Mouse (Mus musculus) heart, postnatal 0 days (tissue): ENCODE results near the gene Nrg4. TPM values are rescaled to one million over a fixed set of nuclear protein-coding genes. Genes with fewer than 3 reads are reported as not detected.

Experiments used
- ATAC-seq: fragments of 200-750 bp; cut with Nextera tagmentation; 2 replicates; pipeline ENCODE4 v1.8.0; 2017; ENCODE audit warnings: low read depth, moderate number of reproducible peaks, moderate library complexity; ENCODE audit not compliant: insufficient read depth
- DNase-seq: peaks from one replicate; pipeline ENCODE4 v3.0.0-alpha.2; 2016; ENCODE audit warnings: low spot score
- H3K27ac ChIP-seq: fragments of 300-500 bp; sonication (generic); 2 replicates; pipeline ENCODE4 v1.5.1; 2014; ENCODE audit warnings: low read depth, mild to moderate bottlenecking
- H3K27me3 ChIP-seq: fragments of 300-500 bp; sonication (generic); 2 replicates; pipeline ENCODE4 v1.6.1; 2014; ENCODE audit warnings: low read length, mixed read lengths; ENCODE audit not compliant: control insufficient read depth, insufficient read depth
- H3K36me3 ChIP-seq: fragments of 300-500 bp; sonication (generic); replicated peaks from 2 replicates; pipeline ENCODE4 v1.6.1; 2014; ENCODE audit warnings: low read length, mixed read lengths; ENCODE audit not compliant: control insufficient read depth, insufficient read depth
- H3K4me1 ChIP-seq: fragments of 300-500 bp; sonication (generic); 2 replicates; pipeline ENCODE4 v1.6.1; 2014; ENCODE audit warnings: antibody characterized with exemption; ENCODE audit not compliant: control insufficient read depth, insufficient read depth
- H3K4me2 ChIP-seq: fragments of 300-500 bp; sonication (generic); 2 replicates; pipeline ENCODE4 v1.6.1; 2014; ENCODE audit warnings: low read depth, mild to moderate bottlenecking, low read length, moderate library complexity
- H3K4me3 ChIP-seq: fragments of 300-500 bp; sonication (generic); 2 replicates; pipeline ENCODE4 v1.5.1; 2014; ENCODE audit warnings: low read depth, low read length
- H3K9ac ChIP-seq: fragments of 300-500 bp; sonication (generic); replicated peaks from 2 replicates; pipeline ENCODE4 v1.6.1; 2014; ENCODE audit warnings: low read depth, low read length, mixed read lengths
- H3K9me3 ChIP-seq: fragments of 300-500 bp; sonication (generic); replicated peaks from 2 replicates; pipeline ENCODE4 v1.6.1; 2016; ENCODE audit warnings: low read length; ENCODE audit not compliant: control insufficient read depth
- CTCF ChIP-seq: IDR thresholded peaks from 2 replicates; pipeline ENCODE4 v1.5.1; 2016; ENCODE audit warnings: antibody characterized with exemption, control low read depth, low read depth
- EP300 ChIP-seq: IDR thresholded peaks from 2 replicates; pipeline ENCODE4 v1.6.1; 2016; ENCODE audit warnings: antibody characterized with exemption, low read depth
- WGBS: fragments of 180-500 bp; shearing (Covaris S2); extraction: QIAGEN DNeasy Blood & Tissue Kit; methylation state at CpG from one replicate; pipeline ENCODE4 v1.1.7; 2014; 5-methylcytosine and 5-hydroxymethylcytosine counted together
- polyA plus RNA-seq: library from polyadenylated mRNA; unstranded; fragments of >200 nt; fragmentation: Nextera tagmentation; extraction: Ambion mirVana; gene quantifications from 2 replicates; pipeline ENCODE4 v1.2.1, GENCODE M21; 2015
- total RNA-seq: library from RNA; depleted of rRNA; stranded (reverse); fragments of >200 nt; gene quantifications from 2 replicates; pipeline ENCODE4 v1.2.3, GENCODE M21; 2014; ENCODE audit warnings: low replicate concordance

Gene Nrg4
- total and polyA plus RNA-seq, 2 experiments from 2014 or later = 1.3 TPM; not detected in 1

DNA sequence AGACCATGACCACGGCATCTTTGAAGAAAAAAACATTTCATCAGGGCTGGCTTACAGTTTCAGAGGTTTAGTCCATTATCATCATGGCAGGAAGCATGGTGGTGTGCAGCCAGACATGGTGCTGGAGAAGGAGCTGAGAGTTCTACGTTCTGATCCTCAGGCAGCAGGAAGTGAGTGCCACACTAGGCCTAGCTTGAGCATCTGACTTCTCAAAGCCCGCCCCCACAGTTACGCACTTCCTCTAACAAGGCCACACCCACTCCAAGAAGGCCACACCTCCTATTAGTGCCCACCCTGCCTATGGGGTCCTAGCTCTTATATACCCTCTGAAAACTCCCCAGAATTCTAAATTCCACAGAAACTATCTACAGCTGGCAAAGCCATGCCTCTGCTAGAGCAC lies 34.7 kb downstream of the Nrg4 start:
- 86% methylated on average over 4 of the region's 4 CpGs for WGBS
- Histone ChIP-seq H3K27ac (no peak overlapping the region), H3K9ac (no peak overlapping the region), H3K4me1 (no peaks in the 10 kb centered on the region), H3K4me3 (no peak overlapping the region), H3K36me3 (no peaks in the 10 kb centered on the region), H3K27me3 (no peaks in the 10 kb centered on the region), H3K9me3 (no peaks in the 10 kb centered on the region), H3K4me2 (no peak overlapping the region)
- DNase-seq (no peak), ATAC-seq (no peak)
- no peak for TF ChIP-seq CTCF
- TF ChIP-seq EP300 = no peak

DNA sequence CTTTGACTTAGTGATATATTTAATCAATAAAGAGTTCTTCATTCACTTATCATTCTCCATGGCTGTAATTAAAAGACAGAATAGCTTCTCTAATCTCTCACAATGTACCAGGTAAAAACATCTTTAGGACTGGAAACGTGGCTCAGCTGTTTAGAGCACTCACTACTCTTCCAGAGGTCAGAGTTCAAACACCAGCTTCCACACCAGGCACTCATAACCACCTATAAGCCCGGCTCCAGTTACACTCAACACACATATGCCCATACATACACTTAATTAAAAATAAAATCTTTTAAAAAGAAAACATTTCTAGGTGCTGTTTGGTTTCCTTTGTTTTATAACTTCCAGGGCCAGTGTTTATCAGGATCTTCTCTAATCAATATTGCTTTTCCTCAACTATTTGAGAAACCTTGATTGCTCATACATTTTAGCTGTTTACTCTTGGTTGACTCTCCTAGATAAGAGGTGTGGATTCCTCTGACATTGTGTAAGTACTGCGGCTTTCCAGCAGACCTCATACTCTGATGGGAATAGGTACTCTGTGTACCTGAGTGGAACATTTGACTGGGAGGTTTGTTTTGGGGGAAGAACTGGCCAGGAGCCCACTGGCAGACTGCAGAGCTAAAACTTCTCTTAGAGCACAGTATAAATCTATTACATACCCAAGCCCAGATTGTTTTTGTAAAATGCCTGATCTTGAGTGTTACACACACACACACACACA lies 37.0 kb downstream of the Nrg4 start:
- WGBS = 46% methylated on average over 3 of the region's 3 CpGs
- no peaks in the 10 kb centered on the region for H3K4me1 ChIP-seq

DNA sequence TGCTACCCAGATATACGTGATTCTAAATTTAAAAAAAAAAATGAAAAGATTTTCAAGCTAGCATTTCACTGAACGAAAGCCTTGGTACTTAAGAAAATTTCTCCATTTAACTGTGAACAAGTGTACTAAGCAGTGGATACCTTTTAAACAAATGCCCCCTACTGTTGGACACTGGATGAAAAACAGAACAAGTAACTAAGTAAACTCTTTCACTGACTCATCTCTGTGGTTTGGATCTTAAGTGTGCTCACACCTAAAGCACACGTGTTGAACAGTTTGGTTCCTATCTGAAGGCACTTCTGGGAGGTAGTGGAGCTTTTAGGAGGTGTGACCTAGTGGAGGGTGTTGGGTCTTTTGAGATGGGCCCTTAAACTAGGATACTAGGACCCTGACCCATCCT lies 41.4 kb downstream of the Nrg4 start:
- ATAC-seq (no peak), DNase-seq (no peak)
- WGBS = 63% methylated on average over 3 of the region's 3 CpGs
- peak; percentile 10 for TF ChIP-seq CTCF
- TF ChIP-seq EP300 = no peak
- H3K4me2 ChIP-seq = no peak overlapping the region
- H3K27me3 ChIP-seq = no peaks in the 10 kb centered on the region
- H3K9ac ChIP-seq = no peak overlapping the region
- H3K9me3 ChIP-seq = no peaks in the 10 kb centered on the region
- no peak overlapping the region for H3K4me3 ChIP-seq
- no peaks in the 10 kb centered on the region for H3K4me1 ChIP-seq
- no peaks in the 10 kb centered on the region for H3K36me3 ChIP-seq
- H3K27ac ChIP-seq = no peak overlapping the region

More for the DNA sequence above, 37.0 kb downstream of the Nrg4 start:
- Histone ChIP-seq H3K27ac (no peak overlapping the region), H3K9ac (no peak overlapping the region), H3K9me3 (no peaks in the 10 kb centered on the region), H3K27me3 (no peaks in the 10 kb centered on the region), H3K4me2 (no peak overlapping the region), H3K4me3 (no peak overlapping the region), H3K36me3 (no peaks in the 10 kb centered on the region)
- no peak for ATAC-seq
- TF ChIP-seq CTCF (no peak), EP300 (no peak)
- no peak for DNase-seq

DNA sequence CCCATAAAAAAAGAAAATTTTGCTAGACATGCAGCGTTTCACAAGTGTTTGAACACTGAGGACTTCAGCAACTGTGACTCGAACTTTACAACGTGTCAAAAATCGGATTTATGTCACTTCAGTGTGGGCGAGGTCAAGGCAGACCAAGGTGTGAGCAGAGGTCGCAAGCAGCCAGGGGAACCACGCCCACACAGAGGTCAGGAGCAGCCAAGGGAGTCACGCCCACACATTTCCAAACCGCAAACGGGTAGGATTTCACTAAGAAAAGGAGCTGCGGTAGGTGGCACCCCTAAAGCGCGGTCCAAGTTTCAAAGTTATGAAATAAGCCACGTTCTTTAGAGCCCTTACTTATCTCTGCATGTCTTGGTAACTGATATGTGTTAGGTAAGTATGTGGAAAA lies 43.1 kb downstream of the Nrg4 start:
- 5% methylated on average over 14 of the region's 14 CpGs for WGBS
- Histone ChIP-seq H3K27ac (no peak overlapping the region), H3K4me1 (no peaks in the 10 kb centered on the region), H3K27me3 (no peaks in the 10 kb centered on the region), H3K36me3 (no peaks in the 10 kb centered on the region), H3K4me2 (peak overlapping the region; percentile 37), H3K9ac (no peak overlapping the region), H3K4me3 (0 out of 2 replicates have a peak overlapping the region, but pooled peaks have one; percentile 16), H3K9me3 (no peaks in the 10 kb centered on the region)
- ATAC-seq = no peak
- TF ChIP-seq CTCF (no peak), EP300 (no peak)
- no peak for DNase-seq

DNA sequence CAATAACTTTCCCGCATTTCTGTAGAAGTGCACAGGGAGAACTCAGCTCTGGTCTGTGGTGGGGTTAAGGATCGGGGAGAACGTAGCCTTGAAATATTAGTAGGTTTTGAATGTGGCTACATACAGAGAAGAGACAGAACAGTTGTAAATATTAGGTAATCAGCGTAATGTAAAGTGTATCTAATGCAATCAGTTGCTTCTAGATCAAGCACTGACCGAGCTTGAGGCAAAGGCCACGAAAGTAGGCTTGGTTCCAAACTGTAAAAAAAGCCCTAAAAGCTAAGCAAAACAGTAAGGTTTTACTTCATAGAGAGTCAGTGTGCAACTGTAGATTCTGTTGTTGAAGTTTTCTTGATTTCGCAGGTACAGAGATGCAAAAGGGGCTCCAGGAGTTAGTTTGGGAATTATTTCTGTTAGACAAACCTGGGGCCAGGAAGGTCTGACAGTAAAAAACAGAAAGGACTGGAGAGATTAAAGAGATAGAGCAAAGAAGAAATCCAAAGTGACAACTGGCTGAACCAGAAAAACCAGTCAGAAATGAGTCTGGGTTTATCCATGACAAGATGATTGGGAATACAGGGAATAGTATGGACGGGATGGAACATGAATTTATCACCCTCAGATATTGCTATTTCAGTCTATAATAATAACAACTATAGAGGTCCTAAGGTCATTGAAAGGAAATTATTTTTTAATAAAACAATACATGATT lies 47.4 kb downstream of the Nrg4 start:
- Histone ChIP-seq H3K9ac (no peak overlapping the region), H3K27ac (no peak overlapping the region), H3K4me1 (no peaks in the 10 kb centered on the region), H3K36me3 (no peaks in the 10 kb centered on the region), H3K9me3 (no peaks in the 10 kb centered on the region), H3K4me2 (no peak overlapping the region), H3K4me3 (no peak overlapping the region), H3K27me3 (no peaks in the 10 kb centered on the region)
- DNase-seq (no peak), ATAC-seq (no peak)
- TF ChIP-seq EP300 = no peak
- TF ChIP-seq CTCF = no peak
- 78% methylated on average over 8 of the region's 8 CpGs for WGBS
